9 mouse cellular contexts compared by ENCODE assay signal in genomic region chr2:60730024-60730423, GRCm38 (mm10). TPM values are rescaled to one million over a fixed set of nuclear protein-coding genes. Genes with fewer than 3 reads are reported as not detected.
DNase-seq lines count a peak whose midpoint lies in the region; ATAC-seq and TF ChIP-seq lines count a peak whose summit lies in the region.
"Had no signal": no experiment of that assay in that cellular context is flagged by ENCODE, and none has a peak within 500 bp of the region (broad histone marks: within the 10 kb centered on the region; RNA-seq: fewer than 3 reads in every experiment).

No protein-coding gene starts in this region.

- peaks cover 4% of the 10 kb centered on the region; the same call in 1 of the 2 replicates for H3K4me1 ChIP-seq in lung, postnatal 0 days (ENCODE audit: insufficient read depth, low read depth, low read length)
- H3K4me1 ChIP-seq in liver, postnatal 0 days (ENCODE audit: insufficient read depth) = no peaks in the 10 kb centered on the region

- intact Hi-C loops in left cerebral cortex, postnatal 4 days (cut with DNase I) = no loop called here
- intact Hi-C loops in left cerebral cortex, adult 2 months (cut with DNase I) = no loop called here
- intact Hi-C loops in heart, postnatal 14 days (cut with DNase I) = no loop called here

- no peak for TF ChIP-seq CTCF in left cerebral cortex, adult 2 months (IDR thresholded peaks at IDR 0.05)
- no peak for TF ChIP-seq CTCF in lung, postnatal 0 days (IDR thresholded peaks at IDR 0.05)
- no peak for TF ChIP-seq CTCF in liver, postnatal 0 days (IDR thresholded peaks at IDR 0.05; ENCODE audit: low read depth)

- H3K36me3 ChIP-seq in lung, postnatal 0 days (ENCODE audit: insufficient read depth, low read length) = no peaks in the 10 kb centered on the region
- H3K36me3 ChIP-seq in liver, postnatal 0 days (replicated peaks; ENCODE audit: insufficient read depth, low read length) = no peaks in the 10 kb centered on the region

- no peak overlapping the region for H3K4me2 ChIP-seq in lung, postnatal 0 days (replicated peaks; ENCODE audit: low read depth, low read length)
- H3K4me2 ChIP-seq in liver, postnatal 0 days (ENCODE audit: low read depth, low read length) = no peak overlapping the region

- no peak overlapping the region for H3K9ac ChIP-seq in lung, postnatal 0 days (replicated peaks; ENCODE audit: low read depth)
- H3K9ac ChIP-seq in liver, postnatal 0 days (replicated peaks) = no peak overlapping the region

- 0 out of 2 replicates have a peak, but pooled peaks have one; percentile 19 for ATAC-seq in lung, postnatal 0 days
- ATAC-seq in liver, postnatal 0 days = no peak

- WGBS in lung, postnatal 0 days = 21% methylated on average over 3 of the region's 3 CpGs
- WGBS in liver, postnatal 0 days (ENCODE audit: insufficient replicate concordance) = 39% methylated on average over 3 of the region's 3 CpGs

- TF ChIP-seq EP300 in lung, postnatal 0 days (IDR thresholded peaks at IDR 0.05) = no peak
- no peak for TF ChIP-seq EP300 in liver, postnatal 0 days (IDR thresholded peaks at IDR 0.05; ENCODE audit: low read depth)

- no peaks in the 10 kb centered on the region for H3K9me3 ChIP-seq in lung, postnatal 0 days (ENCODE audit: low read length)
- H3K9me3 ChIP-seq in liver, postnatal 0 days (ENCODE audit: low read length) = no peaks in the 10 kb centered on the region

- H3K27me3 ChIP-seq in lung, postnatal 0 days (replicated peaks; ENCODE audit: insufficient read depth, low read length) = no peaks in the 10 kb centered on the region
- H3K27me3 ChIP-seq in liver, postnatal 0 days (ENCODE audit: insufficient read depth, low read length) = no peaks in the 10 kb centered on the region

- no peak overlapping the region for H3K27ac ChIP-seq in left cerebral cortex, adult 2 months
- H3K27ac ChIP-seq in lung, postnatal 0 days (ENCODE audit: low read length) = no peak overlapping the region
- H3K27ac ChIP-seq in liver, postnatal 0 days (ENCODE audit: low read depth) = no peak overlapping the region

- no peak overlapping the region for H3K4me3 ChIP-seq in left cerebral cortex, adult 2 months
- no peak overlapping the region for H3K4me3 ChIP-seq in lung, postnatal 0 days (ENCODE audit: low read depth, low read length)
- H3K4me3 ChIP-seq in liver, postnatal 0 days (ENCODE audit: low read depth, low read length) = no peak overlapping the region

- peak; percentile 57 for DNase-seq in left cerebral cortex, postnatal 4 days
- DNase-seq in left cerebral cortex, adult 2 months (ENCODE audit: extremely low spot score in 1 of 2, low spot score in 2 of 2) = no peak
- DNase-seq in embryo, embryonic 10.5 days (ENCODE audit: low spot score) = peak; percentile 69
- peak; percentile 46 to 71 for DNase-seq in heart, postnatal 14 days
- DNase-seq in lung, postnatal 0 days (ENCODE audit: low spot score) = no peak
- no peak for DNase-seq in T-cell, adult 2 months (ENCODE audit: low spot score)
- no peak for DNase-seq in layer of hippocampus, postnatal 25 days (ENCODE audit: extremely low spot score in 1 of 2, low spot score in 1 of 2)
- DNase-seq in liver, postnatal 0 days = no peak
- DNase-seq: layer of hippocampus, adult 9-11 months had no signal

RNA-seq across cellular contexts. Expression of gene Itgb6, which starts 7.6 kb away (rescaled TPM):
- not detected for total RNA-seq in left cerebral cortex, postnatal 4 days (2021)
- total RNA-seq in left cerebral cortex, adult 2 months (2021) = not detected
- total RNA-seq in heart, postnatal 14 days (2021) = 10 to 100 TPM; 16.8 to 21.5 TPM
- 19.2 and 22.4 TPM in 2 replicates for polyA plus RNA-seq in lung, postnatal 0 days (2015; fragmentation: Nextera tagmentation; extraction: Ambion mirVana)
- total RNA-seq in layer of hippocampus, postnatal 25 days (2021) = under 1 TPM in 1 of 2 experiments, not detected in 1; 0.10 TPM
- 0.06 and 0.07 TPM in 2 replicates for polyA plus RNA-seq in liver, postnatal 0 days (2015; fragmentation: Nextera tagmentation; extraction: Ambion mirVana)

Comparison
In these comparisons a context has a peak if more than half of its experiments do, and no peak if none do; other contexts are left out.
1. DNase-seq: peak in left cerebral cortex, postnatal 4 days (single experiment), embryo, embryonic 10.5 days (single experiment) and heart, postnatal 14 days (2 of 2); none in left cerebral cortex, adult 2 months (0 of 2), lung, postnatal 0 days (single experiment), T-cell, adult 2 months (single experiment), layer of hippocampus, postnatal 25 days (0 of 2) and liver, postnatal 0 days (single experiment).
2. RNA of gene Itgb6, which starts 7.6 kb away (total RNA-seq): 16.8 to 21.5 TPM in heart, postnatal 14 days; 0.10 TPM in layer of hippocampus, postnatal 25 days, not detected in left cerebral cortex, adult 2 months and not detected in left cerebral cortex, postnatal 4 days; every median in the first group is over 10 times any median in the second.